Mouse (Mus musculus) forebrain, embryonic 11.5 days (tissue): ENCODE data around the gene Nr2e3. TPM values are rescaled to one million over a fixed set of nuclear protein-coding genes. Genes with fewer than 3 reads are reported as not detected.
"Not testable (repeated sequence)": the region's sequence is repeated elsewhere in the genome, so short reads cannot be mapped to it uniquely, and the experiment has no call there.

Experiments used
- ATAC-seq: fragments of 200-750 bp; cut with Nextera tagmentation; replicated peaks from 2 replicates; pipeline ENCODE4 v1.8.0; 2017; ENCODE audit warnings: moderate TSS enrichment; ENCODE audit not compliant: low FRiP score
- DNase-seq: peaks from one replicate; pipeline ENCODE4 v3.0.0-alpha.2; 2017; ENCODE audit warnings: low spot score
- H3K27ac ChIP-seq: fragments of 300-500 bp; sonication (generic); 2 replicates; pipeline ENCODE4 v1.5.1; 2014; ENCODE audit warnings: low read depth, low read length
- H3K27me3 ChIP-seq: fragments of 300-500 bp; sonication (generic); 2 replicates; pipeline ENCODE4 v1.6.1; 2014; ENCODE audit warnings: mild to moderate bottlenecking, low read length, mixed read lengths; ENCODE audit not compliant: control insufficient read depth, insufficient read depth
- H3K36me3 ChIP-seq: fragments of 300-500 bp; sonication (generic); 2 replicates; pipeline ENCODE4 v1.6.1; 2014; ENCODE audit warnings: mild to moderate bottlenecking, low read length, moderate library complexity, mixed read lengths; ENCODE audit not compliant: control insufficient read depth, insufficient read depth
- H3K4me1 ChIP-seq: fragments of 300-500 bp; sonication (generic); replicated peaks from 2 replicates; pipeline ENCODE4 v1.6.1; 2014; ENCODE audit warnings: low read length, mixed read lengths; ENCODE audit not compliant: control insufficient read depth, insufficient read depth
- H3K4me2 ChIP-seq: fragments of 300-500 bp; sonication (generic); 2 replicates; pipeline ENCODE4 v1.6.1; 2014; ENCODE audit warnings: low read depth, mild to moderate bottlenecking, low read length, moderate library complexity, mixed read lengths; ENCODE audit not compliant: severe bottlenecking
- H3K4me3 ChIP-seq: fragments of 300-500 bp; sonication (generic); 2 replicates; pipeline ENCODE4 v1.5.1; 2014; ENCODE audit warnings: low read depth, low read length
- H3K9ac ChIP-seq: fragments of 300-500 bp; sonication (generic); 2 replicates; pipeline ENCODE4 v1.6.1; 2014; ENCODE audit warnings: low read length
- H3K9me3 ChIP-seq: fragments of 300-500 bp; sonication (generic); 2 replicates; pipeline ENCODE4 v1.6.1; 2016; ENCODE audit warnings: low read length, mixed read lengths; ENCODE audit not compliant: control insufficient read depth
- WGBS: fragments of 180-500 bp; shearing (Covaris S2); extraction: QIAGEN DNeasy Blood & Tissue Kit; methylation state at CpG from one replicate; pipeline ENCODE4 v1.1.7; 2014; 5-methylcytosine and 5-hydroxymethylcytosine counted together
- polyA plus RNA-seq: library from polyadenylated mRNA; unstranded; fragments of >200 nt; fragmentation: Nextera tagmentation; extraction: Ambion mirVana; gene quantifications from 2 replicates; pipeline ENCODE4 v1.2.1, GENCODE M21; 2014

The Nr2e3 gene
- polyA plus RNA-seq, 1 experiment from 2014 or later: not detected

DNA sequence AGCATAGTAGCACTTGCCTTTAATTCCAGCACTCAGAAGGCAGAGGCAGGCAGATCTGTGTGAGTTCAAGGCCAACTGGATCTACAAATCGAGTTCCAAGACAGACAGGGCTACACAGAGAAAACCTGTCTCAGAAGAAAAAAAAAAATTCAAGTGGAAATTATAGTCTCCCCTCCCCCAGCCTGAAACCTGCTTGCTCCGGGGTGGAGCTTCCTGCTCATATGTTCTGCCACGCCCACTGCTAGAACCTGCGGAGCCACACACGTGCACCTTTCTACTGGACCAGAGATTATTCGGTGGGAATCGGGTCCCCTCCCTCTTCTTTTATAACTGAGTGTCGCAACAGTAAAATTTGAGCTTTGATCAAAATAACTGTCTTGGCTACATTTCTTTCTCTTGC is 24.6 kb downstream of the Nr2e3 start:
- not testable (repeated sequence) for H3K27me3 ChIP-seq, H3K4me2 ChIP-seq, H3K36me3 ChIP-seq, H3K9ac ChIP-seq, H3K9me3 ChIP-seq, ATAC-seq, DNase-seq, H3K4me3 ChIP-seq, H3K4me1 ChIP-seq, H3K27ac ChIP-seq
- 86% methylated on average over 8 of the region's 8 CpGs for WGBS

DNA sequence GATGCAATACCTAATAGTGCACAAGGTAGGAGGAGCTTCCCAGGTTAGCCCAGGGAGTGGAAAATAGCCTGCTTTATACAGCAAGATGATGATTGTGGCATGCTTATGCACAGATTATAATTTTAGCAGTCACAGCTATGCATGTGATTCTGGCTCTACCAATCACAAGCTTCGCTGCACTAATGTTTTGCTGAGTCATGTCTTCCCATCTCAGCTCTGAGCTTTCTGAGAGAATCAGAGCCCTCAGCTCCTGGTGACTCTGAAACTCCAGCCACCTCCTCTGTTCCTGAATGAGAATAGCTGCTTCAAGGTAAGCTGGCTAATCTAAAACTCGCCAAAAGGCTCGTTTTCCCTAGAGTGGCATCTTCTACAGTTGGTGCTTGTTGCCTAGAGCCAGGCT is 30.2 kb downstream of the Nr2e3 start:
- no peak for ATAC-seq
- Histone ChIP-seq H3K4me1 (no peaks in the 10 kb centered on the region), H3K9me3 (no peaks in the 10 kb centered on the region; the same call in 1 of the 2 replicates), H3K4me2 (no peak overlapping the region), H3K36me3 (no peaks in the 10 kb centered on the region), H3K27ac (no peak overlapping the region), H3K27me3 (no peaks in the 10 kb centered on the region), H3K9ac (no peak overlapping the region), H3K4me3 (no peak overlapping the region)
- 77% methylated on average over 3 of the region's 3 CpGs for WGBS
- DNase-seq: no peak

DNA sequence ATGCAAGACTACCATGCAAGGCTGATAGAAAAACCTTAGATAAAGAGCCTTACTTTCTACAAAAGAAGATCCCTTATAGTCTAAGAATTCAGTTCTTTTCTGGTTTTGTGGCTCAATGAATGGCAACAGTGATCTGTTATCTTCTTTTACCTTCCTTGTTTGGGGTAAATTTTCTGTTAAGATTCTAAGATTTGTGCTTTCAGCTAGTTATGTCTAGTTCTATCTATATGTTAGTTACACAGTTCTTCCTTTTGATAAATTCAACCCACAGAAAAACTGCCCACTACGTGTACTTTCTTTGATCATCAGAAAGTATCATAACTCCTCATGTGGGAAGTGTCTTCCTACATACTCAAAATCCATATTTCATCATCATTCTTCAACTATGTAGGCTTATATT is 45.7 kb downstream of the Nr2e3 start:
- no peak for DNase-seq
- Histone ChIP-seq H3K36me3 (no peaks in the 10 kb centered on the region; the same call in 1 of the 2 replicates), H3K4me3 (no peak overlapping the region), H3K9me3 (no peaks in the 10 kb centered on the region), H3K4me1 (no peaks in the 10 kb centered on the region), H3K27ac (no peak overlapping the region), H3K27me3 (no peaks in the 10 kb centered on the region), H3K4me2 (no peak overlapping the region), H3K9ac (no peak overlapping the region)
- WGBS: 94% methylated on average over 1 of the region's 1 CpGs
- no peak for ATAC-seq

DNA sequence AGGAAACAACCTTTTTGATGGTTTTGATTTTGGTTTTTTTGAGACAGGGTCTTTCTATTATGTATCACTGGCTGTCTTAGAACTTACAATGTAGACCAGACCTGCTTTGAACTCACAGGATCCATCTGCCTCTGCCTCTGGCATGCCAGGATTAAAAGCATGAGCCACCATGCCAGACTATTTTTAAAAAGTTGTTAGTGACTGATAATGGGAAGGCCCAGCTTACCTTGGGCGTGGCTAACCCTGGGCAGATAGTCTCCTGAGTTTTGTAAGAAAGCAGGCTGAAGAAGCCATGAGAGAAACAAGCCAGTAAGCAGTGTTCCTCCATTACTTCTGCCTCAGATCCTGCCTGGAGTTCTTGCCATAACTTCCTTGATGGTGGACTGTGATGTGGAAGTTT is 57.1 kb downstream of the Nr2e3 start:
- no peaks in the 10 kb centered on the region for H3K9me3 ChIP-seq
- DNase-seq (no peak), ATAC-seq (no peak)
- H3K4me3 ChIP-seq: no peak overlapping the region
- H3K27ac ChIP-seq: no peak overlapping the region
- no peak overlapping the region for H3K4me2 ChIP-seq
- no peaks in the 10 kb centered on the region for H3K4me1 ChIP-seq
- WGBS: 85% methylated on average over 1 of the region's 1 CpGs
- no peaks in the 10 kb centered on the region; the same call in 1 of the 2 replicates for H3K36me3 ChIP-seq
- H3K27me3 ChIP-seq: no peaks in the 10 kb centered on the region
- no peak overlapping the region for H3K9ac ChIP-seq

Other genes starting within 250 kb of the Nr2e3 start
- 16.0 and 19.8 TPM in 2 replicates for gene Senp8, start 209.9 kb downstream of the Nr2e3 start, polyA plus RNA-seq
- 18.4 and 19.2 TPM in 2 replicates for gene Myo9a, start 209.8 kb downstream of the Nr2e3 start, polyA plus RNA-seq